Mouse (Mus musculus) thymus, adult 2 months (tissue): ENCODE data around the gene Sec1. TPM values are rescaled to one million over a fixed set of nuclear protein-coding genes. Genes with fewer than 3 reads are reported as not detected.

ENCODE experiments used
- DNase-seq: peaks from one replicate; pipeline ENCODE4 v3.0.0; 2021
- H3K27ac ChIP-seq: fragments of 200-500 bp; 2 replicates; pipeline ENCODE4 v1.5.1; 2012; ENCODE audit warnings: low read length, control low read depth; ENCODE audit not compliant: control insufficient read depth, insufficient read depth
- H3K27me3 ChIP-seq: fragments of 200-500 bp; 2 replicates; pipeline ENCODE4 v1.6.1; 2012; ENCODE audit warnings: mild to moderate bottlenecking, low read length, moderate library complexity, mixed read lengths; ENCODE audit not compliant: control insufficient read depth, insufficient read depth
- H3K36me3 ChIP-seq: fragments of 200-500 bp; 2 replicates; pipeline ENCODE4 v1.6.1; 2012; ENCODE audit warnings: mild to moderate bottlenecking, low read length, moderate library complexity; ENCODE audit not compliant: control insufficient read depth, insufficient read depth
- H3K4me1 ChIP-seq: fragments of 200-500 bp; replicated peaks from 2 replicates; pipeline ENCODE4 v1.6.1; 2012; ENCODE audit warnings: low read length; ENCODE audit not compliant: control insufficient read depth, insufficient read depth
- H3K4me3 ChIP-seq: fragments of 200-500 bp; 2 replicates; pipeline ENCODE4 v1.5.1; 2012; ENCODE audit warnings: mild to moderate bottlenecking, low read length, control low read depth, moderate library complexity; ENCODE audit not compliant: control insufficient read depth, insufficient read depth
- CTCF ChIP-seq: fragments of 200-500 bp; IDR thresholded peaks from 2 replicates; pipeline ENCODE4 v1.5.1; 2012; ENCODE audit warnings: mild to moderate bottlenecking, control low read depth, low read length, moderate library complexity, borderline replicate concordance; ENCODE audit not compliant: control insufficient read depth, poor library complexity, insufficient read depth; ENCODE audit errors: extremely low read depth
- POLR2A ChIP-seq: fragments of 200-500 bp; IDR thresholded peaks from 2 replicates; pipeline ENCODE4 v1.6.1; 2012; ENCODE audit warnings: mild to moderate bottlenecking, low read length, control low read depth, moderate library complexity; ENCODE audit not compliant: control insufficient read depth, poor library complexity, insufficient read depth; ENCODE audit errors: extremely low read depth
- WGBS: fragments of 180-500 bp; shearing (Covaris S2); methylation state at CpG from one replicate; pipeline ENCODE4 v1.1.7; 2018; 5-methylcytosine and 5-hydroxymethylcytosine counted together
- polyA plus RNA-seq: library from polyadenylated mRNA; depleted of rRNA; stranded (reverse); fragments of >200 nt; gene quantifications from 2 replicates; pipeline ENCODE4 v1.2.3, GENCODE M21; 2012

The Sec1 gene
- polyA plus RNA-seq, 1 experiment: 1.9 TPM

DNA sequence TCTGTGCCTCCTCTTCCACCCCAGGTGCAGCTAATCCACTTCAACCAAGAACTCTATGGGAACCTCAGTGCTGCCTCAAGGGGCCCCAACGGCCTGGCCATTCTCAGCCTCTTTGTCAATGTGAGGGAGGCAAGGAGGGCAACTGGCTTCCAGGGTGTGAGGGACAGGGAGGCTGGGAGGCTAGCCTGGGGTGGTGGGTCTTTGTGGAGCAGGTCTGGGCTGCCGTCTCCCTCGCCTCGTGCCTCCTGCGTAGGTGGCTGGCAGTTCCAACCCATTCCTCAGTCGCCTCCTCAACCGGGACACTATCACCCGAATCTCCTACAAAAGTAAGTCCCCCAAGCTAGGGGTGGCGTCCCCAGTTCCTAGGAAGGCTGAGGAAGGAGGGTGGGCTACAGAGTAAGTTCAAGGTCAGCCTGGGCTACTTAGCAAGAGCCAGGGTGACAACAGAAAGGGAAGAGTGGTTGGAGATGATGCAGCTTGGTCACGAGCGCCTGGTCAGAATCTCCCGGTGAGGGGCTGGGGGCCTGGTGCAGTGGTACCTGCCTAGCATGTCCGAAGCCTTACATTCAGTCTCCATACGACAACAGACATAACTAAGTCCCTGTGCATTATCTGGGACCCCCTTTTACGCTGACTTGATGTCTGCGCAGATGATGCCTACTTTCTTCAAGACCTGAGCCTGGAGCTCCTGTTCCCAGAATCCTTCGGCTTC lies 8.8 kb upstream of the Sec1 start:
- no peak for DNase-seq
- Histone ChIP-seq H3K27me3 (peaks cover 16% of the 10 kb centered on the region; the same call in 1 of the 2 replicates), H3K4me1 (peaks cover 43% of the 10 kb centered on the region), H3K27ac (no peak overlapping the region), H3K36me3 (no peaks in the 10 kb centered on the region), H3K4me3 (no peak overlapping the region)
- 97% methylated on average over 17 of the region's 17 CpGs for WGBS
- TF ChIP-seq POLR2A (no peak), CTCF (no peak)

GRCm38 (mm10) chr7:45702316-45702715 lies 8.1 kb upstream of the Sec1 start:
- 94% methylated on average over 11 of the region's 11 CpGs for WGBS
- DNase-seq: no peak
- peaks cover 38% of the 10 kb centered on the region for H3K4me1 ChIP-seq

DNA sequence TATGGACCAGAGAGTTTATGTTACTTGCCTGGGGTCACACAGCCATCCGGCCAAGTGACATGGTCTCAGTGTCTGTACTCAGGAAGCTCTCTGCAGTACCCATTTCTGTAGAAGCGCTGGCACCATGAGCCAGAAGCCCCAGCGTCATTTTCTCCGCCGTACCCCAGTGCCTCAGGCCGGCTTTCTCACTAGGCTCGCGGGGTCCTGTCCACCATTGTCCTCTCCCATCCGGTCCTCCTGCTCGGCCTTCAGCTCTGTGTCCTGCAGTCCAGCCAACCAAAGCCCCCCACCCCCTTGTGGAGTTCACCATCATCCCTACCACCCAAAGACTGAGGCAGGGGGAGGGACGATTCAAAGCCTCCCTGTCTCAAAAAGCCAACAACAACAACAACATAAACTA lies 7.4 kb upstream of the Sec1 start:
- Histone ChIP-seq H3K27me3 (peaks cover 16% of the 10 kb centered on the region; the same call in 1 of the 2 replicates), H3K27ac (no peak overlapping the region), H3K4me1 (peaks cover 34% of the 10 kb centered on the region), H3K36me3 (no peaks in the 10 kb centered on the region), H3K4me3 (no peak overlapping the region)
- no peak for TF ChIP-seq POLR2A
- TF ChIP-seq CTCF: no peak
- WGBS: 92% methylated on average over 11 of the region's 11 CpGs
- DNase-seq: no peak

More at GRCm38 (mm10) chr7:45702316-45702715, 8.1 kb upstream of the Sec1 start:
- TF ChIP-seq CTCF (no peak), POLR2A (no peak)
- Histone ChIP-seq H3K27ac (no peak overlapping the region), H3K27me3 (peaks cover 16% of the 10 kb centered on the region; the same call in 1 of the 2 replicates), H3K36me3 (no peaks in the 10 kb centered on the region), H3K4me3 (no peak overlapping the region)

GRCm38 (mm10) chr7:45701072-45701471 lies 6.9 kb upstream of the Sec1 start:
- Histone ChIP-seq H3K27ac (no peak overlapping the region), H3K36me3 (no peaks in the 10 kb centered on the region), H3K4me3 (no peak overlapping the region), H3K4me1 (peaks cover 29% of the 10 kb centered on the region), H3K27me3 (peaks cover 16% of the 10 kb centered on the region; the same call in 1 of the 2 replicates)
- 58% methylated on average over 11 of the region's 11 CpGs for WGBS
- no peak for DNase-seq
- no peak for TF ChIP-seq POLR2A
- TF ChIP-seq CTCF: no peak

DNA sequence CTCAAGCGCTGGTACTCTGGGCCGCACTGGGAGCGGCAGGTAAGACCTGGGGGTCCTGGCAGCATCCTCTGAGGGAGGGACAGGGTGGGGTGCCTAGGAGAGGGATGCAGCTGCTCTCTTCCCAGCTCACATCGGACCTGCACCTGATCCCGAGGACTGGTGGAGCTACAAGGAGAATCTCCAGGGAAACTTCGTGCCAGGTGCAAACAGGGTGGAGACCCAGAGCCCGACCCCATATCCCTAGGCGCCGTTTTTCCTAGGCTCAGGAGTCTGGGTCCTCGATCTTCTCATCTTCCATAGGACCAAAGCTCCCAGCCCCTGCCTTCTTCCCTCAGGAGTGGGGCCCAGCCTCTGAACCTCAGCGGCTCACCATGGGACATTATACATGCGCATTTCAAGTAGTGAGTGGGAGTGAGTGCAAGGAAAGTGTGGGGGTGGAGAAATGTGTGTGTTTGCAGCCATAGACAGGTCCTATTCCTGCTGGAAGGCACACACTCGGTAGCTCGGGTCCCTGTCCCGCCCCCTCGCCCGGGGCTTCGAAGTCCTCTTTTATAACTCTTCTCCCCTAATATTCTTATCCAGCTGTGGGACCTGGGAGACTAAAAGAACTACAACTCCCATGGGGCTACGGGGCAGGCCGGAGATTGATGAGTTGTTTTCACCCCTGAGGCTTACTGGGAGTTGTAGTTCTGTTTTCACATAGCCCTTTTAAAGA lies 6.3 kb upstream of the Sec1 start:
- 4% methylated on average over 20 of the region's 20 CpGs for WGBS
- Histone ChIP-seq H3K27me3 (peaks cover 16% of the 10 kb centered on the region; the same call in 1 of the 2 replicates), H3K4me3 (no peak overlapping the region), H3K27ac (no peak overlapping the region), H3K4me1 (peaks cover 24% of the 10 kb centered on the region), H3K36me3 (no peaks in the 10 kb centered on the region)
- DNase-seq: peak; percentile 78
- no peak for TF ChIP-seq POLR2A
- no peak for TF ChIP-seq CTCF

- no peak for DNase-seq
- Histone ChIP-seq H3K4me1 (peaks cover 27% of the 10 kb centered on the region), H3K36me3 (no peaks in the 10 kb centered on the region), H3K4me3 (no peak within 1 kb of the TSS), H3K27me3 (peaks cover 16% of the 10 kb centered on the region; the same call in 1 of the 2 replicates), H3K27ac (no peak within 1 kb of the TSS)
- 18% methylated on average over 36 of the region's 36 CpGs for WGBS
- no peak for TF ChIP-seq CTCF
- no peak for TF ChIP-seq POLR2A
Observed at GRCm38 (mm10) chr7:45699523-45700141, 5.4 kb upstream of the Sec1 start, which contains the start of gene Car11. TSS of gene Car11 (plus strand) at chr7:45699843.
